Mouse (Mus musculus): ENCODE measurements around the gene Tmem30b. TPM values are rescaled to one million over a fixed set of nuclear protein-coding genes. Genes with fewer than 3 reads are reported as not detected.

Tmem30b gene
- polyA plus RNA-seq (2012; rRNA removed): 180 and 182 TPM in 2 replicates

GRCm38 (mm10) chr12:73546086-73546711, at the start of gene Tmem30b:
TSS of gene Tmem30b (minus strand) at chr12:73546392.

DNA sequence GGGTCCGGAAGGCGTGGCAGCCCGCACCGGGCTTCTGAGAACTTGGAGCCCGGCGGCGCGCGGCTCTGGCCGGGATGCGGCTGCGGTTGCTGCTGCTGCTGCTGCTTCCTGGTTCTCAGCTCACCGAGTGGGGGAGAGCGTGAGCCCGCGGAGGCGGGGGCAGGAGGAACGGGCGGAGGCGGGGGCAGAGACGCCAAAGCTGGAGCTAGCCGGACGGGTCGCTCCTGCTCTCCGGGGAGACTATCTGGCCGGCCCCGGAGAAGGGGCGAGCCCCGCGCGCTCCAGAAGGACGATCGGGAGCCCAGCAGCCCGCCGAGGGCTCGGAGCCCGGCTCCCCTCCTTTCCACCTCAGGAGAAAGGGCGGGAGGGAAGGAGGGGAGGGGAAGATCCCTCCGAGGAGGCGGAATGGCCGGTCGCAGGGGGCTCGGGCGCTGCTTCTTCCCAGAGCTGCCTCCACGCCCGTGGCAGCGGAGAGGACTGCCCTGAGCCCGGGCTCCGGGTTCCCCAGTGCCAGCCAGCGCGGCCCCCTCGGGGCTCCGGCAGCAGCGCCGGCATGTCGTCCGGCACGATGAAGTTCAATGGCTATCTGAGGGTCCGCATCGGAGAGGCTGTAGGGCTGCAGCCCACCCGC, 38.5 kb upstream of the Tmem30b start, which contains the start of gene Prkch:
TSS of gene Prkch (plus strand) at position 187 of the 631 bp plus-strand sequence.

Other genes with a start within 250 kb of the Tmem30b start
- gene Prkch, start 38.4 kb upstream of the Tmem30b start, polyA plus RNA-seq (2012; rRNA removed): 4.5 and 5.0 TPM in 2 replicates

Measured in colon, adult 2 months (tissue).